Mouse (Mus musculus) gastrocnemius, adult 2 months (tissue): ENCODE results near the gene Rps5. TPM values are rescaled to one million over a fixed set of nuclear protein-coding genes. Genes with fewer than 3 reads are reported as not detected.
A peak's percentile ranks its signal among the peaks of the same experiment; 100 is the strongest.

ENCODE experiments used
- DNase-seq: peaks from one replicate; pipeline ENCODE4 v3.0.0; 2022
- H3K27ac ChIP-seq: fragments of 200-600 bp; 2 replicates; pipeline ENCODE4 v1.8.1; 2022; ENCODE audit warnings: mild to moderate bottlenecking
- H3K4me3 ChIP-seq: fragments of 200-600 bp; 2 replicates; pipeline ENCODE4 v1.8.1; 2022; ENCODE audit warnings: mild to moderate bottlenecking, moderate library complexity
- CTCF ChIP-seq: fragments of 200-600 bp; IDR thresholded peaks from 2 replicates; pipeline ENCODE4 v1.8.1; 2022; ENCODE audit warnings: antibody characterized with exemption, mild to moderate bottlenecking, moderate library complexity
- intact Hi-C: fragments of 180-260 bp; cut with DNase I; formaldehyde crosslinking; loops from one replicate; pipeline ENCODE4 v1.15.1; 2025
- total RNA-seq, 2 experiments: library from RNA; stranded (reverse); gene quantifications; 2 replicates each; pipeline ENCODE4 v1.2.3; 2021

Gene Rps5
- total RNA-seq, 2 experiments from 2014 or later, result 574 to 617 TPM

GRCm38 (mm10) chr7:12966104-12966845 is 44.2 kb downstream of the Rps5 start:
- no peak for TF ChIP-seq CTCF
- DNase-seq, result peak; percentile 72
- intact Hi-C loops, result no loop called here
- peak overlapping the region; percentile 98 for H3K4me3 ChIP-seq
- peak overlapping the region; percentile 93 for H3K27ac ChIP-seq

DNA sequence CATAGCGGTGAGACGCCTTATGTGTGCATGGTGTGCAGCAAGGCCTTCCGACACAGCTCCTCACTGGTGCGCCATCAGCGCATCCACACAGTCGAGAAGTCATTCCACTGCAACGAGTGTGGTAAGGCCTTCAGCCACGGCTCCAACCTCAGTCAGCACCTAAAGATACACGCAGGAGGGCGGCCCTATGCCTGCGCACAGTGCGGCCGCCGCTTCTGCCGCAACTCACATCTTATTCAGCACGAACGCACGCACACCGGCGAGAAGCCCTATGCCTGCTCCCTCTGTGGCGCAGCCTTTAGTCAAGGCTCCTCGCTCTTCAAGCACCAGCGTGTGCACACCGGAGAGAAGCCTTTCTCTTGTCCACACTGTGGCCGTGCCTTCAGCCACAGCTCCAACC is 48.8 kb downstream of the Rps5 start:
- TF ChIP-seq CTCF, result no peak
- H3K27ac ChIP-seq, result no peak overlapping the region
- no peak for DNase-seq
- intact Hi-C loops, result no loop called here
- no peak overlapping the region for H3K4me3 ChIP-seq

Other genes with a start within 250 kb of the Rps5 start
- not detected for gene Vmn2r55, start 237.3 kb upstream of the Rps5 start, total RNA-seq
- gene Vmn2r56, start 187.3 kb upstream of the Rps5 start, total RNA-seq, result not detected
- under 1 TPM; 0.53 to 0.61 TPM for gene Zscan18, start 118.7 kb upstream of the Rps5 start, total RNA-seq
- 1 to 10 TPM; 3.7 to 5.6 TPM for gene Zfp329, start 103.4 kb upstream of the Rps5 start, total RNA-seq
- 10 to 100 TPM; 11.4 to 13.2 TPM for gene Zfp110, start 87.5 kb upstream of the Rps5 start, total RNA-seq
- 1 to 10 TPM; 2.2 to 2.3 TPM for gene Zfp128, start 41.1 kb upstream of the Rps5 start, total RNA-seq
- 1 to 10 TPM; 3.7 to 4.4 TPM for gene Zscan22, start 24.5 kb upstream of the Rps5 start, total RNA-seq
- under 1 TPM; 0.31 to 0.81 TPM for gene Rnf225, start 5.1 kb downstream of the Rps5 start, total RNA-seq
- gene Zfp324, start 43.5 kb downstream of the Rps5 start, total RNA-seq, result 1 to 10 TPM; 1.5 to 2.0 TPM
- 1 to 10 TPM; 2.7 TPM for gene Zfp446, start 55.6 kb downstream of the Rps5 start, total RNA-seq
- gene Slc27a5, start 75.9 kb downstream of the Rps5 start, total RNA-seq, result under 1 TPM in 1 of 2 experiments, not detected in 1; 0.42 TPM
- gene Trim28, start 76.8 kb downstream of the Rps5 start, total RNA-seq, result 10 to 100 TPM; 71.3 to 71.5 TPM
- gene Zbtb45, start 87.7 kb downstream of the Rps5 start, total RNA-seq, result 1 to 10 TPM; 3.3 to 4.4 TPM
- 100 to 1,000 TPM in 1 of 2 experiments, 10 to 100 TPM in 1; 76.2 to 106 TPM for gene Chmp2a, start 112.5 kb downstream of the Rps5 start, total RNA-seq
- 100 to 1,000 TPM; 136 to 146 TPM for gene Ube2m, start 116.0 kb downstream of the Rps5 start, total RNA-seq
- gene Mzf1, start 132.5 kb downstream of the Rps5 start, total RNA-seq, result under 1 TPM; 0.51 to 0.92 TPM
- not detected for gene Vmn1r85, start 172.9 kb downstream of the Rps5 start, total RNA-seq
- not detected for gene Vmn1r86, start 197.6 kb downstream of the Rps5 start, total RNA-seq
- gene Vmn1r87, start 217.9 kb downstream of the Rps5 start, total RNA-seq, result not detected
- gene Vmn1r88, start 237.3 kb downstream of the Rps5 start, total RNA-seq, result under 1 TPM; 0.05 to 0.11 TPM